Mouse (Mus musculus) heart, embryonic 11.5 days (tissue): ENCODE measurements around the gene Mrtfa. TPM values are rescaled to one million over a fixed set of nuclear protein-coding genes. Genes with fewer than 3 reads are reported as not detected.
"Not testable (repeated sequence)": the region's sequence is repeated elsewhere in the genome, so short reads cannot be mapped to it uniquely, and the experiment has no call there.

Experiments used
- ATAC-seq: fragments of 200-750 bp; cut with Nextera tagmentation; replicated peaks from 2 replicates; pipeline ENCODE4 v1.8.0; 2017; ENCODE audit warnings: moderate library complexity; ENCODE audit not compliant: insufficient number of reproducible peaks, low FRiP score, low TSS enrichment
- H3K27ac ChIP-seq: fragments of 300-500 bp; sonication (generic); 2 replicates; pipeline ENCODE4 v1.5.1; 2014; ENCODE audit warnings: mild to moderate bottlenecking, low read depth, low read length
- H3K27me3 ChIP-seq: fragments of 300-500 bp; sonication (generic); 2 replicates; pipeline ENCODE4 v1.6.1; 2014; ENCODE audit warnings: mild to moderate bottlenecking, low read length, mixed read lengths; ENCODE audit not compliant: control insufficient read depth, insufficient read depth
- H3K36me3 ChIP-seq: fragments of 300-500 bp; sonication (generic); 2 replicates; pipeline ENCODE4 v1.6.1; 2014; ENCODE audit warnings: mild to moderate bottlenecking, low read length, moderate library complexity, mixed read lengths; ENCODE audit not compliant: control insufficient read depth, insufficient read depth
- H3K4me1 ChIP-seq: fragments of 300-500 bp; sonication (generic); 2 replicates; pipeline ENCODE4 v1.6.1; 2014; ENCODE audit warnings: low read length; ENCODE audit not compliant: control insufficient read depth, insufficient read depth
- H3K4me2 ChIP-seq: fragments of 300-500 bp; sonication (generic); 2 replicates; pipeline ENCODE4 v1.6.1; 2014; ENCODE audit warnings: mild to moderate bottlenecking, moderate library complexity
- H3K4me3 ChIP-seq: fragments of 300-500 bp; sonication (generic); 2 replicates; pipeline ENCODE4 v1.5.1; 2014; ENCODE audit warnings: low read depth, low read length
- H3K9ac ChIP-seq: fragments of 300-500 bp; sonication (generic); 2 replicates; pipeline ENCODE4 v1.6.1; 2014; ENCODE audit warnings: mild to moderate bottlenecking, low read depth, low read length, moderate library complexity
- H3K9me3 ChIP-seq: fragments of 300-500 bp; sonication (generic); replicated peaks from 2 replicates; pipeline ENCODE4 v1.6.1; 2016; ENCODE audit warnings: low read length; ENCODE audit not compliant: control insufficient read depth
- WGBS: fragments of 180-500 bp; shearing (Covaris S2); extraction: QIAGEN DNeasy Blood & Tissue Kit; methylation state at CpG from one replicate; pipeline ENCODE4 v1.1.7; 2014; ENCODE audit not compliant: insufficient replicate concordance; 5-methylcytosine and 5-hydroxymethylcytosine counted together
- polyA plus RNA-seq: library from polyadenylated mRNA; unstranded; fragments of >200 nt; fragmentation: Nextera tagmentation; extraction: Ambion mirVana; gene quantifications from 2 replicates; pipeline ENCODE4 v1.2.1, GENCODE M21; 2014

Gene Mrtfa
- polyA plus RNA-seq, 1 experiment from 2014 or later = 20.9 TPM

DNA sequence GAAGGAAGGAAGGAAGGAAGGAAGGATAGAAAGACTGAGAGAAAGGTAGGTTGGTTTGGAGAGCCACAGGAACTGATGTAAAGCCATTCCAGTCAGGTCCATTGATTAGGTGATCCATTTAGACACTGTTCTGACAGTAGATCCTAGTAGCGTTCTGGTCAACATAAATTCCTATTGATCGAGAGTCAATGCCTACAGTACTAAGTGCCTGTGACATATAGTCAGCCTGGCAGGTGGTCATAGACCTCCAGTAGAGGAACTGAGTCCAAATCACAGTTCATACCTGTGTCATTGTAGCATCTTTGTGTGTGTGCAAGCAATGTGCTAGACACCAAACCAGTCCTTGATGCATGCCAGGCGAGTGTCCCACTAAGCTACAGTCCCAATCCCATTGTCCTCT is 37.7 kb upstream of the Mrtfa start:
- WGBS = 81% methylated on average over 3 of the region's 3 CpGs
- H3K27me3 ChIP-seq = no peaks in the 10 kb centered on the region
- H3K4me3 ChIP-seq = no peak overlapping the region
- H3K4me2 ChIP-seq = no peak overlapping the region
- no peak overlapping the region for H3K27ac ChIP-seq
- ATAC-seq = no peak
- no peaks in the 10 kb centered on the region for H3K4me1 ChIP-seq
- no peaks in the 10 kb centered on the region for H3K36me3 ChIP-seq
- H3K9ac ChIP-seq = no peak overlapping the region
- no peaks in the 10 kb centered on the region for H3K9me3 ChIP-seq

DNA sequence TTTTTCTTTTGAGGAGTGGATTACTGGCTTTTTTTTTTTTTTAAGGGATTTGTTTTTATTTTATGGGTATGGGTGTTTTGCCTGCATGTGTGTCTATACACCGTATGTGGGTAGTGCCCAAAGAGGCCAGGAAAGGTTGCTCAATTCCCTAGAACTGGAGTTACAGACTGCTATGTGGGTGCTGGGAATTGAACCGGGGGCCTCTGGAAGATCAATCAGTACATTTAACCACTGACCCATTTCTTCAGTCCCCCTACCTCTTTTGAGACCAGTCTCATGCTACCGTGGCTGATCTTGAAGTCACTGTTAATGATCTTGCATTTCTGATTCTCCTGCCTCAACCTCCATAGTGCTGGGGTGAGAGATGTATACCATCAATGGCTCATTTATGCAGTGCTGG is 36.7 kb upstream of the Mrtfa start:
- Histone ChIP-seq H3K9me3 (no peaks in the 10 kb centered on the region), H3K27me3 (no peaks in the 10 kb centered on the region), H3K9ac (no peak overlapping the region), H3K36me3 (no peaks in the 10 kb centered on the region), H3K4me2 (no peak overlapping the region), H3K27ac (no peak overlapping the region), H3K4me1 (no peaks in the 10 kb centered on the region), H3K4me3 (no peak overlapping the region)
- no peak for ATAC-seq
- 92% methylated on average over 3 of the region's 3 CpGs for WGBS

DNA sequence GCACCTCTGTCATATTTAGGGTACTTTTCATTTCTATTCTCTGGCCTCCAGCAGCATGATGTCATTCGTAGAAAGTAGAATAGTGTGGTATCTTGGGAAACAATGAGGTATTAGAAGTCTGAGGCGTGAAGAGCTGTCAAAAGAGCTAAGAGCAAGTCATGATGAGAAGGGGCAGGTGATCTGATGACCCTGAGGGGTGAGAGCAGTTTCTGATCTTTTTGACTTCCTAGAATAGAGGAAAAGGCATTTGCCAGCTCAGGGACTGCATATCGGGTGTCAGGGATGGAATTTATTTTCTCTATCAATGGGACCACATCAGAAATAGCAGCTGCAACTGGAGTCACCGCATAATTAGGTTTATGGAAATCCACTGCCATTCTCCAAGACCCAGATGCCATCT is 36.2 kb upstream of the Mrtfa start:
- no peak overlapping the region for H3K27ac ChIP-seq
- no peak overlapping the region for H3K4me3 ChIP-seq
- no peak overlapping the region for H3K9ac ChIP-seq
- H3K27me3 ChIP-seq = no peaks in the 10 kb centered on the region
- no peak overlapping the region for H3K4me2 ChIP-seq
- no peaks in the 10 kb centered on the region for H3K4me1 ChIP-seq
- WGBS = 65% methylated on average over 4 of the region's 4 CpGs
- no peak for ATAC-seq
- H3K9me3 ChIP-seq = no peaks in the 10 kb centered on the region
- no peaks in the 10 kb centered on the region for H3K36me3 ChIP-seq

DNA sequence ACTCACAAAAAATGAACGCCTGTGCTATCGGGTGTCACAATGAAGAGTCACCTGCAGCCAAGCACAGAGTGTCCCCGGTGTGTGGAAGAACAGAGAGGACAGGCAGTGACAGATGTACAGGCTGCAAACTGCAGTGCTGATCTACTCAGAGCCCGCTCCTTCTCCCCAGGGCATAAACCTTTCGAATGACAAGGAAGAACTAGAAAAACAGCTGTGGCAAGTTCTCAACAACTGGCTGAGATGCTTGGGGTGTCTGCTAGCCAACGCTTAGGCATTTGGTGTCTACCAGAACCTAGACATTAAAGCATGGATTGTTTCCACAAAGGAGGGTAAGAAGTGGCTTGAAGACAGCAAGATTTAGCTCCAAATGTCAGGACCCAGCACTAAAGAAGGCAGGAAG is 35.2 kb upstream of the Mrtfa start:
- Histone ChIP-seq H3K9me3 (no peaks in the 10 kb centered on the region), H3K9ac (no peak overlapping the region), H3K4me2 (no peak overlapping the region), H3K4me1 (no peaks in the 10 kb centered on the region), H3K36me3 (no peaks in the 10 kb centered on the region), H3K4me3 (no peak overlapping the region), H3K27ac (no peak overlapping the region), H3K27me3 (no peaks in the 10 kb centered on the region)
- no peak for ATAC-seq
- 74% methylated on average over 6 of the region's 6 CpGs for WGBS

DNA sequence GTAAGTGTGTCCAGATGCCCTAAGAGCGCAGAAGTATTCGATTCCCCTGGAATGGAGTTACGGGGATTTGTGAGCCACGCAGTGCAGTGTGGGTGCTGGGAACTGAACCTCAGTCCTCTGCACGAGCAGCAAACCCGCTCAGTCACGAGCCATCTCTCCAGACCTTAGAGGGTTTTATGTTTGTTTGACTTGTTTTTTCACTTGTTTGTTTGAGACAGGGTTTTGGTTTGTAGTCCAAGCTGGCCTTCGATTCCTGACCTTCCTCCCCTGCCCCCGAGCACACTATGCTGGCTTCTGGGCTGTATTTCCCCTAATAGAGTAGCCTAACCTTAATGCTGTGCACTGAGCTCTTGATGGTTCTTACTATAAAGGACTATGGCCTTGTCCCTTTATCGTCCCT is 34.5 kb upstream of the Mrtfa start:
- H3K27ac ChIP-seq = no peak overlapping the region
- no peak overlapping the region for H3K9ac ChIP-seq
- no peaks in the 10 kb centered on the region for H3K27me3 ChIP-seq
- no peak for ATAC-seq
- H3K4me3 ChIP-seq = no peak overlapping the region
- H3K4me1 ChIP-seq = no peaks in the 10 kb centered on the region
- no peak overlapping the region for H3K4me2 ChIP-seq
- H3K36me3 ChIP-seq = no peaks in the 10 kb centered on the region
- no peaks in the 10 kb centered on the region for H3K9me3 ChIP-seq
- WGBS = 87% methylated on average over 10 of the region's 10 CpGs

DNA sequence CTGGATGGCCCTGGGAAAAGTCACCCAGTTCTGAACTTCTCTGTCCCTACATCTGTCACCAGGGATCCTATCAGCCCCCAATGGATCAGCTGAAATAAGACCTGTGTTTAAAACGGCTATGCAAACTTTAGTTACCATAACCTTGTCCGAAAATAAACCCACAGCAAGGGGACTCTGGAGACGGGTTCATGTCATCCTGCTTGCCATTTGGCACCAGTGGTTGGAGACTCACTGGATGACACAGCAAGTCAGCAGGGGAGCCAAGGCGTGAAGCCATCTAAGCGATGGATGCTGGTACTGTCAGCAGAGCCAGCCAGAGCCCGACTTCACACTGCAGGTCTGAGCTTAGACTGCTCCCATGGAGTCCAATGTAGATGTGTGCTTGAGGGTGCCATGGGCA is 30.9 kb upstream of the Mrtfa start:
- Histone ChIP-seq H3K36me3 (no peaks in the 10 kb centered on the region), H3K9me3 (no peaks in the 10 kb centered on the region), H3K9ac (no peak overlapping the region), H3K4me3 (no peak overlapping the region), H3K27me3 (no peaks in the 10 kb centered on the region), H3K4me1 (no peaks in the 10 kb centered on the region), H3K4me2 (no peak overlapping the region), H3K27ac (no peak overlapping the region)
- WGBS = 49% methylated on average over 6 of the region's 6 CpGs
- no peak for ATAC-seq

DNA sequence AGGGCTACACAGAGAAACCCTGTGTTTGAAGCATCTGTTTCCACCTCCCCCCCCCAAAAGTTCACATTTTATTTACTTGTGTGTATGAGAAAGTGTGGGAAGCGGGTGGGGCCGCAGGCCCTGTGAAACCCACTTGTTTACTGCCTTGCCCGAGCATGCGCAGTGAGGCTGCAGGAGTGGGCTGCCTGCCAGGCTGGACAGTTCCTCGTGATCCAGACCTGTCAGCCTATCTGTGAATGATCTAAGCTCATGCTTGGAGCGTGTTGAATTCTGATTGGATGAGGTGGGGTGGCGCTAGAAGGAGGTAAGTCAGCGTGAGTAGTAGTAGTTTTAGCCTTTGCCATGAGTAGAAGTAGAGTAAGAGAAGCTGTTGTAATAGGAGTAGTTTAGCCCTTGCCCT is 29.5 kb upstream of the Mrtfa start:
- not testable (repeated sequence) for H3K4me2 ChIP-seq, H3K9me3 ChIP-seq, H3K4me1 ChIP-seq, H3K36me3 ChIP-seq, ATAC-seq, H3K9ac ChIP-seq, H3K27me3 ChIP-seq, H3K27ac ChIP-seq, H3K4me3 ChIP-seq
- WGBS = 68% methylated on average over 8 of the region's 8 CpGs

DNA sequence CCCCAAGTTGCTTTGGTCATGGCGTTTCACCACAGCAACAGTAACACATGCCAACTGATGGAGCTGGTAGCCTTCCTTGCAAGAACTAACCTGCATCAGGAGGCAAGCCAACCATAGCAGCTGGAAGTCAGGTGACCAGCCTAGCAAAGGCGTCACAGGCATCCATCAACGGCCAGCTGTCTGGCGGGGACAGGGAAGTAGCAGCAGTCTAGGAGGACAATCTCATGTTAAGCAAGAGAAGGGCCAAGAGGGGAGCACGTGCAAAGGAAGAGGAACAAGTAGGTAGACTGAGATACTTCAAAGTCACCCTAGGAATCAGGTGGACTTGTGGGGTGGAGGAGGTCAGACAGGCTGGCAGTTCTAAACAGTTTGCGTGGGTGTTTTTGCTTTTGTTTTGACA is 28.5 kb upstream of the Mrtfa start:
- H3K27me3 ChIP-seq = no peaks in the 10 kb centered on the region
- no peak overlapping the region for H3K4me2 ChIP-seq
- WGBS = 64% methylated on average over 6 of the region's 6 CpGs
- no peaks in the 10 kb centered on the region for H3K4me1 ChIP-seq
- no peak overlapping the region for H3K4me3 ChIP-seq
- no peak for ATAC-seq
- H3K36me3 ChIP-seq = no peaks in the 10 kb centered on the region
- no peak overlapping the region for H3K27ac ChIP-seq
- H3K9me3 ChIP-seq = no peaks in the 10 kb centered on the region
- H3K9ac ChIP-seq = no peak overlapping the region

DNA sequence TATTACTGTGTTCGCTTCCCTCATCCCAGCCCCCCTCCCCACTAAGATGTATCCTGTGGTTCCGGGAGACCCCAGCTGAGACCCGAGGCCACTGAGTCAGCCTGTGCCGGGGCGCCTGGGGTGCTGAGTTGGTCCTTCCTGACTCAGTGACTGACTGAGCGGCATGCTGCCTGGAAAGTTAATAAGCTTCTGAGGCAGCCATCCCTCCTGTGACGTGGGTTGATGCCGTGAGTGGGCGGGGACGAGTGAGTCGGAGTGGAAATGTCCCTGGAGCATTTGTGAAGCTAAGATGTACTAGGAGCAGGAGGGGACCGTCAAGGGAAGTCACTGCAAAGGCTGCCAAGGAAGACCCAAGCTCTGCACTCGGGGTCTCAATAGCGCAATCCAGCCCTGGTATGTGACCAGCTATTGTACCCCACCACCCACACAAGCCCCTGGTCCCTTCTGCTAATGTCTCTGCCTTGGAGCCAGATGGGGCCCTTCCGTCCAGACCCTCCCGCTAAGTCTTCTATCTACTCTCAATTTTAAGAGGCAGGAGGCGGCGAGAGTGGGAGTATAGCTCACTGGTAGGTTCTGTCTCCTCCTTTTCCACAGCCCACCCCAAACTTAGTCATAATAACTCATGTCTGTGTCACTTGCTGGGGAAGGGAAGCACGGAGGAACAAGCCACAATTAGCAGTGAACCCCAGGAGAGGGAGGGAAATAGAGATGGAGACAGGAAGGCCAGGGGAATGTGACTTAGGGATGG is 26.5 kb upstream of the Mrtfa start:
- Histone ChIP-seq H3K27ac (no peak overlapping the region), H3K27me3 (no peaks in the 10 kb centered on the region), H3K36me3 (no peaks in the 10 kb centered on the region), H3K4me2 (no peak overlapping the region), H3K4me1 (no peaks in the 10 kb centered on the region), H3K9ac (no peak overlapping the region), H3K4me3 (no peak overlapping the region), H3K9me3 (no peaks in the 10 kb centered on the region)
- ATAC-seq = no peak
- 75% methylated on average over 19 of the region's 19 CpGs for WGBS
